Mouse (Mus musculus) heart, embryonic 10.5 days (tissue): ENCODE results near the gene Rps11. TPM values are rescaled to one million over a fixed set of nuclear protein-coding genes. Genes with fewer than 3 reads are reported as not detected.
A peak's percentile ranks its signal among the peaks of the same experiment; 100 is the strongest.
"Not testable (repeated sequence)": the region's sequence is repeated elsewhere in the genome, so short reads cannot be mapped to it uniquely, and the experiment has no call there.

Experiments used
- DNase-seq: peaks from one replicate; pipeline ENCODE4 v3.0.0-alpha.2; 2017; ENCODE audit warnings: low spot score
- H3K27ac ChIP-seq: fragments of 300-500 bp; sonication (generic); 2 replicates; pipeline ENCODE4 v1.5.1; 2016; ENCODE audit warnings: mild to moderate bottlenecking
- H3K27me3 ChIP-seq: fragments of 300-500 bp; sonication (generic); 2 replicates; pipeline ENCODE4 v1.6.1; 2016; ENCODE audit warnings: mild to moderate bottlenecking; ENCODE audit not compliant: poor library complexity, insufficient read depth, severe bottlenecking
- H3K36me3 ChIP-seq: fragments of 300-500 bp; sonication (generic); 2 replicates; pipeline ENCODE4 v1.6.1; 2016; ENCODE audit warnings: mild to moderate bottlenecking, moderate library complexity
- H3K4me1 ChIP-seq: fragments of 300-500 bp; sonication (generic); 2 replicates; pipeline ENCODE4 v1.6.1; 2016; ENCODE audit warnings: mild to moderate bottlenecking
- H3K4me3 ChIP-seq: fragments of 300-500 bp; sonication (generic); 2 replicates; pipeline ENCODE4 v1.5.1; 2016; ENCODE audit warnings: mild to moderate bottlenecking, moderate library complexity
- H3K9me3 ChIP-seq: fragments of 300-500 bp; sonication (generic); 2 replicates; pipeline ENCODE4 v1.6.1; 2016; ENCODE audit warnings: mild to moderate bottlenecking, moderate library complexity
- WGBS: fragments of 180-500 bp; shearing (Covaris S2); methylation state at CpG from one replicate; pipeline ENCODE4 v1.1.7; 2016; 5-methylcytosine and 5-hydroxymethylcytosine counted together
- polyA plus RNA-seq: library from polyadenylated mRNA; unstranded; fragments of >200 nt; fragmentation: Nextera tagmentation; extraction: Ambion mirVana; gene quantifications from 2 replicates; pipeline ENCODE4 v1.2.1, GENCODE M21; 2016

The Rps11 gene
- polyA plus RNA-seq, 1 experiment from 2014 or later, result 1,534 TPM

DNA sequence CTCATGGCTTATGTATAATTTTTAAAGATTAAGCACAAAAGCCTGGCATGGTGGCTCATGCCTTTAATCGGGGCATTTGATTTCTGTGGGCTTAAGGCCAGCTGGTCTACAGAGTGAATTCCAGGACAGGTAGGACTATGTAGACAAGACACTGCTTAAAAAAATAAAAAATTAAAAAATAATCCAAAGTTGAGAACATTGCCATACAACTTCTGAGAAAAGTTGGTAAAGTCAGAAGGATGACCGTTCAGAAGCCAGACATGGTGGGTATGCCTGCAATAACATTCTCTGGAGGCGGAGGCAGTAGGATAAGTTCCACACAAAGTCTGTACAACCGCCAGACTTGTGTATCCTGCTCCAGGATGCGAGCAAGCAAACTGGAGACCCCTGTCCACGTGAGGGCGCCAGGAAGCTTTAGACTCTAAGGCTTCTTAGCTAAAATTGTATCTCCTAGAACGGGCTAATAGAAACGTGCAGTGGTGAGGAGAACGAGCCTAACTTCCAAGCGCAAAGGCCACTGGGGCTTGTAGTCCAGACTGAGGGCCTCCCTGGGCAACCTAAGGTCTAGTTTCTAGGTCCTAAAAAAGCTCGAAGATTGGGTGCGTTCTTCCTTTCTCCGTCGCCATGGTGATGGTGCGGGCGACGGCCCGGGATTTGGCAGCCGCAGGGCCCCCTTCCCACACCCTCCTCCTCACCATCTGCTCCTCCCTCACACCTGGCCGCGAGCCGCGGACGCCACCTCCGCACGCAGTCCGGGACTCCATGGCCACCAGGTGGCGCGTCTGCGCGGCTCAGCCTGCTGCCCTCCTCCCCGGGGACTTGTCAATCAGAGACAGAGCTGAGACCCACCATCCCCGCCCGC is 37.6 kb upstream of the Rps11 start:
- Histone ChIP-seq H3K36me3 (peaks cover 35% of the 10 kb centered on the region), H3K27ac (peak overlapping the region; percentile 63; the same call in 1 of the 2 replicates), H3K9me3 (no peaks in the 10 kb centered on the region), H3K4me3 (peak overlapping the region; percentile 59), H3K27me3 (peaks cover 46% of the 10 kb centered on the region), H3K4me1 (peaks cover 23% of the 10 kb centered on the region)
- DNase-seq, result peak; percentile 94
- WGBS, result 5% methylated on average over 35 of the region's 35 CpGs

DNA sequence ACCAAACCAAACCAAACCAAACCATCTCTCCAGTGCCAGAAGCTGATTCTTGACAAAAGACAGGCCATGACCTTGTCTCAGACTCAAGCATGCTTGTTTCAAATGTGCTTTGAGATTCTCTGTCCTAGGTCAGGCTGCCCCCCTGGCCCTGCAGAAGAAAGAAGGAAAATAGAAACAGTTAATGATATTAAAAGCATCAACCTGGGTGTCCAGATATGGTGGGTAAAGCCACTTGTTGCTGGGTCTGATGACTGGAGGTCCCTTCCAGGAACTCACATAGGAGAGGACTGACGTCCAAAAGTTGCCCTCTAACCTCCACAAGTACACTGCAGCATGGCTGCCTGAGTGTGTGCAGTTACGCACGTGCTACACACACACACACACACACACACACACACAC is 36.6 kb upstream of the Rps11 start:
- H3K4me1 ChIP-seq, result peaks cover 23% of the 10 kb centered on the region
- H3K27ac ChIP-seq, result no peak overlapping the region
- WGBS, result 87% methylated on average over 3 of the region's 3 CpGs

DNA sequence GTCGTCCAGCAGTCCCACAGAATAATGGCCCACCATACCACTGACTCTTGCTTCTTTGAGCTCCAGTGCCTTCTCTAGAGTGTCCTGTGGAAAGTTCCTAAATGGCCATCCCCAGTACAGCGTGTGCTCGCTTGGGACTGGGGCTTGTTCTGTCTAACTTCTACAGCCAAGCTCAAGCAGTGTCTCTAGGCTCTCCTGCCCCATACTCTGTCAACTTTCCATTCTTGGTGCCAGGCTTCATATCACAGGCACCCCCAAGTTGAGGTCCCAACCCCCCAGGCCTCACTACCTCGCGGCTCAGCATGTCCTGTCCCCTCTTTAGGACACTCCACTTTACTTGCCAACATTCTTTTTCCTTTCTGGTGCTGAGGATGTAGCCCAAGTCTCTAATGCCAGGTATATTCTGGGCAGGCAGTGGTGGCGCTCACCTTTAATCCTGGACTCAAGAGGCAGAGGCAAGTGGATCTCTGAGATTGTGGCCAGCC is 36.1 kb upstream of the Rps11 start:
- WGBS, result 90% methylated on average over 6 of the region's 6 CpGs
- Histone ChIP-seq H3K36me3 (peaks cover 35% of the 10 kb centered on the region), H3K4me3 (no peak overlapping the region), H3K4me1 (peaks cover 23% of the 10 kb centered on the region), H3K27ac (no peak overlapping the region), H3K27me3 (peaks cover 31% of the 10 kb centered on the region), H3K9me3 (no peaks in the 10 kb centered on the region)
- DNase-seq, result no peak

More for the DNA sequence above, 36.6 kb upstream of the Rps11 start:
- DNase-seq, result no peak
- H3K36me3 ChIP-seq, result peaks cover 35% of the 10 kb centered on the region
- H3K27me3 ChIP-seq, result peaks cover 36% of the 10 kb centered on the region
- H3K4me3 ChIP-seq, result no peak overlapping the region
- H3K9me3 ChIP-seq, result no peaks in the 10 kb centered on the region

DNA sequence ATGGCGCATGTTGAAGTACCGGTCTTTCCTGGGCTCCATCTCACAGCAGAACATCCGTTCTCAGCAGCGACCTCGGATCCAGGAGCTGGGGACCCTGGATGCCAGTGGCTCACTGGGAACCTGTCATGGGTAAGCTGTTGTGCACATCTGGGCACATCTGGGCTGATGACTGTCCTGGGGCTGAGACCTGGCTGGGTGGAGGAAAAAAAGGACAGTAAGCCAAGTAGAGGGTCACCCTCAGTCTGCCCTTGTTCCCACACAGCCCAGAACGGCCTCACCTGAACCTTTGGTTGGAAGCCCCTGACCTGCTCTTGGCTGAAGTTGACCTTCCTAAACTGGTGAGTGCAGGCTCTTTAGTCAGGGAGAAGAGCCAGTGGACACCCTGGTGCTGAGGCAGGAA is 34.8 kb upstream of the Rps11 start:
- no peak overlapping the region for H3K4me3 ChIP-seq
- peaks cover 24% of the 10 kb centered on the region for H3K4me1 ChIP-seq
- 94% methylated on average over 6 of the region's 6 CpGs for WGBS
- no peaks in the 10 kb centered on the region for H3K9me3 ChIP-seq
- H3K27me3 ChIP-seq, result peaks cover 17% of the 10 kb centered on the region
- no peak overlapping the region for H3K27ac ChIP-seq
- H3K36me3 ChIP-seq, result peaks cover 35% of the 10 kb centered on the region
- no peak for DNase-seq

DNA sequence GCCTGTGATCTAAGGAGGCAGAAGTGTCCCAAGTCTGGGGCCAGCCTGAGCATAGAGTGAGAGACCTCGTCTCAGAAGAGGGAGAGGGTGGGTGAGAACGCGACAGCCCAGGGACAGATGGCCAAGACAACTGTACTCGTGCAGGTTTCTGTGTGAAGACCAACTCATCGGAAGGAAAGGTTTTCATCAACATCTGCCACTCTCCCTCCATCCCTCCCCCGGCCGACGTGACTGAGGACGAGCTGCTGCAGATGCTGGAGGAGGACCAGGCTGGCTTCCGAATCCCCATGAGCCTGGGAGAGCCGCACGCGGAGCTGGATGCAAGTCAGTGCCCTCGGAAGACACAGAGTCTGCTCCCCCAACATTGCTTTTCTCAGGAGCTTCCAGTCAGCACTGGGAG is 33.2 kb upstream of the Rps11 start:
- 82% methylated on average over 14 of the region's 14 CpGs for WGBS
- peaks cover 2% of the 10 kb centered on the region for H3K27me3 ChIP-seq

DNA sequence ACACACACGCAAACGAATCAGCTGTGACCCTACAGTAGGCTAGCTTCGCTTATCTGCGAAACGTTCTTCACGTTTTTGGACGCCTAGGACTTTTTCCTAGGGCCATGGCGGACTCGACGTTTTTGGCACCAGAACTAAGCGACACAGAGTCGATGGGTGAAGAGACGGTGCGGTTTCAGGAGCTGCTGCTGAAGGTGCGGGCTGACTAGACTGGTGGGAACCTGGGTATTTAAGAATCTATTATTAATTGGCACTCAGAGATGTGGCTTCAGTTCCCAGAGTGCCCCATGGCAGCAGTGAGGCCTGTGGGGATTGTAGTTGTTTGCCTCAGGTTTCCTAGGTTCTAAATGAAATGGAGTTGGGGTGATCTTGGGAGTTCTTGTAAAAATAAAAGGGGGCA is 32.0 kb upstream of the Rps11 start:
- Histone ChIP-seq H3K4me1 (peaks cover 13% of the 10 kb centered on the region), H3K9me3 (no peaks in the 10 kb centered on the region), H3K36me3 (peaks cover 35% of the 10 kb centered on the region), H3K4me3 (no peak overlapping the region), H3K27me3 (no peaks in the 10 kb centered on the region), H3K27ac (no peak overlapping the region)
- DNase-seq, result no peak
- 93% methylated on average over 15 of the region's 15 CpGs for WGBS

More for the DNA sequence above, 33.2 kb upstream of the Rps11 start:
- Histone ChIP-seq H3K27ac (no peak overlapping the region), H3K4me1 (peaks cover 19% of the 10 kb centered on the region), H3K9me3 (no peaks in the 10 kb centered on the region), H3K36me3 (peaks cover 35% of the 10 kb centered on the region), H3K4me3 (no peak overlapping the region)
- DNase-seq, result no peak

DNA sequence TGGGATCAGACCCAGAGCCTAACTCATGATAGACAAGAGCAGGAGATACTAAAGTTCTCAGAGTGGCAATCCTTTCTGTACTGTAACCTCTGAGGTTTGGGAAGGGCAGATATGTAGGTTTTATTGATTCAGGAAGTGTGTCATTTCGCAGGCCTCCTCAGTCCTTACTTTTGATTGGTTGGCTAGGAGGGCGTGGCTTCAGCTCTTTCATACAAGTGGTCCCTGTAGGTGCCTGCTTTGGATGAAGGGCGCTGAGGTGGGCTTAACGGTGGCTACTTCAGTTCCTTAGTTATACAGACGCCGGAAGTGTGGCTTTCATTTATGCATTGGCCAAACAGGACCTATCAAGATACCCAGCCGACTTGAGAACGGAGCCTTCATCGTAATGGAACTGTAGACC is 31.4 kb upstream of the Rps11 start:
- WGBS, result 82% methylated on average over 9 of the region's 9 CpGs
- H3K4me3 ChIP-seq, result no peak overlapping the region
- H3K27me3 ChIP-seq, result no peaks in the 10 kb centered on the region
- DNase-seq, result no peak
- no peak overlapping the region for H3K27ac ChIP-seq
- peaks cover 29% of the 10 kb centered on the region for H3K36me3 ChIP-seq
- peaks cover 14% of the 10 kb centered on the region for H3K4me1 ChIP-seq
- H3K9me3 ChIP-seq, result no peaks in the 10 kb centered on the region

DNA sequence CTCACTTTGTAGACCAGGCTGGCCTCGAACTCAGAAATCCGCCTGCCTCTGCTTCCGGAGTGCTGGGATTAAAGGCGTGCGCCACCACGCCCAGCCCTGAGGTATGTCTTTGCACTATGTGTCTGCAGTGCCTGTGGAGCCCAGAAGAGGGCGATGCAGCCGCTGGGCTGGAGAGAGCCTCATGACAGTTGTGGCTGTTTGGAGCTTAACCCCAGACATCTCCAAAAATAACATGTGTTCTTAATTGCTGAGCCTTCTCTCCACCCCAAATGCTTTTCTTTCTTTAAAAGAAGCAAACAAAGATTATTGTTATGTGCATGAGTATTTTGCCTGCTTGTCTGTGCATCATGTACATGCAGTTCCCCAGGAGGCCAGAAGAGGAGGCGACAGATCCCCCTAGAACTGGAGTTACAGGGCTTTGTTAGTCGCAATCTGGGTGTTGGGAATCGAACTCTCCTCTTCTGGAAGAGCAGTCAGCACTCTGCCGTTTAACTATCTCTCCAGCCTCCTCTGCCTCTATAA is 30.8 kb upstream of the Rps11 start:
- H3K4me3 ChIP-seq, result peak overlapping the region; percentile 77
- H3K27ac ChIP-seq, result peak overlapping the region; percentile 96
- 74% methylated on average over 12 of the region's 12 CpGs for WGBS
- peaks cover 27% of the 10 kb centered on the region for H3K36me3 ChIP-seq
- peaks cover 16% of the 10 kb centered on the region for H3K4me1 ChIP-seq
- H3K9me3 ChIP-seq, result no peaks in the 10 kb centered on the region
- no peak for DNase-seq
- H3K27me3 ChIP-seq, result no peaks in the 10 kb centered on the region

DNA sequence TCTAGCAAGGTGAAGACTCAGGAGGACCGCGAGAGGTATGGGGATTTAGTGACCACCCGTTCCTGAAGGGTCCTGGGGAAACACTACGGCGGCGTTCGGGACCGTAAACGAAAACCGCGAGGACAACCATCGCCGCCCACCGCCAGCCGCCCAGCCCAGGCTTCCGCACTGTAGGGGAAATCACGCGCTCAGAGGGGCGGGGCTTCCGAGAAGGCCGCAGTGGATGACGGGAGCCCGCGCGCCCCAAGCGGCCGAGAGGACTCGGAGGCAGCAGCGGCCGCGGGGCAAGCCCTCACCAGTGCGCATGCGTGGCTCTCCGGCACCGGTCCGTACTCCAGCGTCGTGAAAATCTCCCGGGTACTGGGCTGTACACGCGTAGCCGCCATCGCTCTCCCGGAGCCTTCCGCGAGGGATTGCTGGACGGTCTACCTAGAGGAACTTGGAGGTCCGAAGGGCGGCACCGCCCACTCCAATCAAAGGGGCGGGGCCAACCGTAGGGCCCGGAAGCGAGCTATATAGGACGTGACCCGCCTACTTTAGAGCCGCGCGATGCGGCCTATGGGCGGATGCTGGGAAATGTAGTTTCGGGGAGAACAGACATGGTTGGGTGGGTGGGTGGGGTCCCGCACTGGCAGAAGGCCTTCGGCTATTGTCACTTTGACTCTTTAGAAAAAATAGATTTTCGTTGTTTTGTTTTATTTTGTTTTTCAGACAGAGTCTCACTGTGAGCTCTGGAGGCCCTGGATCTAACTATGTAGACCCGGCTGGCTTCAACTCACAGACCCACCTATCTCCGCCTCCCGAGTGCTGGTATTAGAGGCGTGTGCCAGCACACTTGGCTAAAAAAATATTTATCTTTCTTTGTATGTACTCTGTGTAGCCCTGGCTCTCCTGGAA is 30.1 kb upstream of the Rps11 start, which contains the start of the genes Pih1d1 and Aldh16a1:
Gene Pih1d1, plus strand, starts transcription at position 208 of the 897 bp plus-strand sequence.
Gene Aldh16a1, minus strand, starts transcription at position 489 of the 897 bp plus-strand sequence.
- H3K4me3 ChIP-seq, result peak within 1 kb of the TSS; percentile 77
- peaks cover 21% of the 10 kb centered on the region for H3K4me1 ChIP-seq
- WGBS, result 4% methylated on average over 69 of the region's 69 CpGs
- peaks cover 20% of the 10 kb centered on the region for H3K36me3 ChIP-seq
- DNase-seq, result peak; percentile 98
- no peaks in the 10 kb centered on the region for H3K27me3 ChIP-seq
- no peaks in the 10 kb centered on the region for H3K9me3 ChIP-seq
- peak within 1 kb of the TSS; percentile 96 for H3K27ac ChIP-seq

DNA sequence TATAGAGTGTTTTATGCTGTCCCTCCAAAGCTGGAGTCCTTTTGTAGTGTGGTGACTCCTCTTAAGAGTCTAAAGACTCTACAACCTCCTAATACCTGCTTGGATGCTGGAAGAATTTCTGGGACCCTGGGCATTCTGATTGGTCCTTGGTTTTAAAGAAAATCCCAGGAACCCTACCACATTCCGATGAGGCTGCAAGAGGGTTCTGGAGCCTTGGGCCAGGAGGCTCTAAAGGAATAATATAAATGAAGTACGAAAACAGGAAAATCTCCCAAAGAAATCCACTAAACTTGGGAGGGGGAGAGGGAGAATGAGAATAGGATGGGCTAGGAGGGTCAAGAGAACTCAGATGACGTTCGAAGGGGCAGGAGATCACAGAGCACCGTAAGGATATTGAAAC is 29.3 kb upstream of the Rps11 start:
- no peak for DNase-seq
- H3K27ac ChIP-seq, result peak overlapping the region; percentile 96
- H3K9me3 ChIP-seq, result no peaks in the 10 kb centered on the region
- no peaks in the 10 kb centered on the region for H3K27me3 ChIP-seq
- H3K36me3 ChIP-seq, result peaks cover 14% of the 10 kb centered on the region
- peak overlapping the region; percentile 77 for H3K4me3 ChIP-seq
- 6% methylated on average over 5 of the region's 5 CpGs for WGBS
- peaks cover 24% of the 10 kb centered on the region for H3K4me1 ChIP-seq

DNA sequence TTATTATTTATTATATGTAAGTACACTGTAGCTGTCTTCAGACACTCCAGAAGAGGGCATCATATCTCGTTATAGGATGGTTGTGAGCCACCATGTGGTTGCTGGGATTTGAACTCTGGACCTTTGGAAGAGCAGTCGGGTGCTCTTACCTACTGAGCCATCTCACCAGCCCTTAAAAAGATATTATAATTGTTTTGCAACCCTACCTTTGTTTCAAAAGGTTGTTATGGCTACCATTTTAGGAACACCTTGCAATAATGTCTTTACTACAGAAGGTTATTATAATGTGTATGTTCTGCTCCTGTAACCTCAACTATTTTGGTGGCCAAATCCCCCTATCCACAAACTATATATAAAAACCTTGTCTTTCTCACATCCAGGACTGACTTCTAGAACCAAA is 28.8 kb upstream of the Rps11 start:
- not testable (repeated sequence) for H3K9me3 ChIP-seq, H3K27me3 ChIP-seq, DNase-seq
- Histone ChIP-seq H3K27ac (peak overlapping the region; percentile 96; the same call in 1 of the 2 replicates), H3K4me3 (peak overlapping the region; percentile 77; the same call in 1 of the 2 replicates), H3K4me1 (peaks cover 30% of the 10 kb centered on the region), H3K36me3 (peaks cover 13% of the 10 kb centered on the region)
- 87% methylated on average over 2 of the region's 2 CpGs for WGBS

DNA sequence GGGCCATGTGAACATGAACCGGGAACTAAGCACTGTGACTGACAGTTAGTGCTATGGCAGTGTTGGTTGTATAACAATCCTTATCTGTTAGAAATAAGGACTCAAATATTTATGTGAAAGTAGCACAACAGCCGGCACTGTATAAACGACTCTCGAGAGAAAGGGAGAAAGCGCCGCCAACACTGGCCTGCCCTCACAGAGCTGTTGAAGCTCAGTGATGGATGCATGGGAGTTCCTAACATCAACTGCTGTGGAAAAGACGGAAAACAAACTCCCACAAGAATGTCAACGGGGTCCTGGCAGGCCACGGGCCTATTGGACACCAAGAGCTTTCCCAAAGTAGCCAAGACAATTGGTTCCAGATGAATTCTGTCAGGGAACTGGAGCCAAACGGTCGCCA is 27.1 kb upstream of the Rps11 start:
- 68% methylated on average over 11 of the region's 11 CpGs for WGBS
- H3K4me1 ChIP-seq, result peaks cover 33% of the 10 kb centered on the region
- H3K4me3 ChIP-seq, result no peak overlapping the region
- no peak overlapping the region for H3K27ac ChIP-seq
- H3K36me3 ChIP-seq, result peaks cover 19% of the 10 kb centered on the region
- no peaks in the 10 kb centered on the region for H3K9me3 ChIP-seq
- H3K27me3 ChIP-seq, result no peaks in the 10 kb centered on the region
- DNase-seq, result no peak
